Mouse (Mus musculus): Measurements from ENCODE around the gene Ubc.

GRCm38 (mm10) chr5:125375871-125376270 lies 14.1 kb downstream of the Ubc start:
- TF ChIP-seq CTCF (IDR thresholded peaks at IDR 0.05; ENCODE audit: borderline replicate concordance, insufficient read depth, low read depth, low read length) (no peak), POLR2A (IDR thresholded peaks at IDR 0.05; ENCODE audit: borderline replicate concordance, insufficient read depth, low read length) (no peak)
